Mouse (Mus musculus) kidney, postnatal 4 days (tissue): ENCODE measurements around the gene Pakap.
A peak's percentile ranks its signal among the peaks of the same experiment; 100 is the strongest.

Source experiments
- DNase-seq, 2 experiments: peaks; one replicate each; pipeline ENCODE4 v3.0.0; 2021; ENCODE audit warnings: mixed read lengths in 2 of 2

Gene Pakap

GRCm38 (mm10) chr4:57722296-57722695, 154.3 kb downstream of the Pakap start:
- DNase-seq = no peak

- DNase-seq = peak in 1 of 2 experiments; percentile 54
Observed at GRCm38 (mm10) chr4:57723659-57724058, 155.7 kb downstream of the Pakap start.

- no peak for DNase-seq
Observed at GRCm38 (mm10) chr4:57725569-57725968, 157.6 kb downstream of the Pakap start.

- no peak for DNase-seq
Observed at GRCm38 (mm10) chr4:57728611-57729183, 160.7 kb downstream of the Pakap start.

- DNase-seq = no peak
Observed at GRCm38 (mm10) chr4:57730047-57730446, 162.1 kb downstream of the Pakap start.

- DNase-seq = peak in 1 of 2 experiments; percentile 19
Observed at GRCm38 (mm10) chr4:57730801-57731598, 163.0 kb downstream of the Pakap start.

GRCm38 (mm10) chr4:57732351-57732750, 164.4 kb downstream of the Pakap start:
- DNase-seq = peak in 1 of 2 experiments; percentile 39

GRCm38 (mm10) chr4:57733445-57733844, 165.5 kb downstream of the Pakap start:
- DNase-seq = peak; percentile 24 to 28

- peak; percentile 60 to 76 for DNase-seq
Observed at GRCm38 (mm10) chr4:57735426-57735825, 167.4 kb downstream of the Pakap start.

- DNase-seq = peak in 1 of 2 experiments; percentile 18
Observed at GRCm38 (mm10) chr4:57738856-57739552, 171.0 kb downstream of the Pakap start.

- no peak for DNase-seq
Observed at GRCm38 (mm10) chr4:57743325-57743929, 175.4 kb downstream of the Pakap start.

- no peak for DNase-seq
Observed at GRCm38 (mm10) chr4:57750651-57751050, 182.7 kb downstream of the Pakap start.

- no peak for DNase-seq
Observed at GRCm38 (mm10) chr4:57751054-57751453, 183.1 kb downstream of the Pakap start.

GRCm38 (mm10) chr4:57751566-57751965, 183.6 kb downstream of the Pakap start:
- DNase-seq = no peak

GRCm38 (mm10) chr4:57755085-57755484, 187.1 kb downstream of the Pakap start:
- no peak for DNase-seq

GRCm38 (mm10) chr4:57757997-57758396, 190.0 kb downstream of the Pakap start:
- peak in 1 of 2 experiments; percentile 32 for DNase-seq

GRCm38 (mm10) chr4:57762424-57762823, 194.4 kb downstream of the Pakap start:
- no peak for DNase-seq

GRCm38 (mm10) chr4:57764392-57764791, 196.4 kb downstream of the Pakap start:
- peak in 1 of 2 experiments; percentile 30 for DNase-seq

GRCm38 (mm10) chr4:57764926-57765325, 196.9 kb downstream of the Pakap start:
- DNase-seq = peak in 1 of 2 experiments; percentile 53

- DNase-seq = no peak
Observed at GRCm38 (mm10) chr4:57765806-57766205, 197.8 kb downstream of the Pakap start.

GRCm38 (mm10) chr4:57769007-57769406, 201.0 kb downstream of the Pakap start:
- DNase-seq = peak in 1 of 2 experiments; percentile 18

- DNase-seq = no peak
Observed at GRCm38 (mm10) chr4:57770185-57770823, 202.3 kb downstream of the Pakap start.
